Mouse (Mus musculus) limb, embryonic 14.5 days (tissue): ENCODE results near the gene Rprd1b. TPM values are rescaled to one million over a fixed set of nuclear protein-coding genes. Genes with fewer than 3 reads are reported as not detected.

Experiments
- ATAC-seq: fragments of 200-750 bp; cut with Nextera tagmentation; 2 replicates; pipeline ENCODE4 v1.8.0; 2017; ENCODE audit warnings: low read depth, moderate number of reproducible peaks, moderate TSS enrichment; ENCODE audit not compliant: low FRiP score
- DNase-seq: peaks from one replicate; pipeline ENCODE4 v3.0.0-alpha.2; 2015; ENCODE audit warnings: low spot score
- H3K27ac ChIP-seq: fragments of 300-500 bp; sonication (generic); replicated peaks from 2 replicates; pipeline ENCODE4 v1.5.1; 2014; ENCODE audit warnings: low read depth, mild to moderate bottlenecking, low read length, moderate library complexity, mixed read lengths
- H3K27me3 ChIP-seq: fragments of 300-500 bp; sonication (generic); 2 replicates; pipeline ENCODE4 v1.6.1; 2014; ENCODE audit warnings: low read length, mixed read lengths; ENCODE audit not compliant: control insufficient read depth, insufficient read depth
- H3K36me3 ChIP-seq: fragments of 300-500 bp; sonication (generic); 2 replicates; pipeline ENCODE4 v1.6.1; 2014; ENCODE audit warnings: mild to moderate bottlenecking, low read length, moderate library complexity, mixed read lengths; ENCODE audit not compliant: control insufficient read depth, insufficient read depth
- H3K4me1 ChIP-seq: fragments of 300-500 bp; sonication (generic); 2 replicates; pipeline ENCODE4 v1.6.1; 2014; ENCODE audit warnings: antibody characterized with exemption, low read length, mixed read lengths; ENCODE audit not compliant: control insufficient read depth, insufficient read depth
- H3K4me2 ChIP-seq: fragments of 300-500 bp; sonication (generic); replicated peaks from 2 replicates; pipeline ENCODE4 v1.6.1; 2014; ENCODE audit warnings: low read depth, mild to moderate bottlenecking, low read length, moderate library complexity; ENCODE audit not compliant: severe bottlenecking
- H3K4me3 ChIP-seq: fragments of 300-500 bp; sonication (generic); replicated peaks from 2 replicates; pipeline ENCODE4 v1.5.1; 2014; ENCODE audit warnings: low read length
- H3K9ac ChIP-seq: fragments of 300-500 bp; sonication (generic); 2 replicates; pipeline ENCODE4 v1.6.1; 2014; ENCODE audit warnings: mild to moderate bottlenecking, low read depth, low read length, moderate library complexity; ENCODE audit not compliant: severe bottlenecking
- H3K9me3 ChIP-seq: fragments of 300-500 bp; sonication (generic); 2 replicates; pipeline ENCODE4 v1.6.1; 2016; ENCODE audit warnings: low read length; ENCODE audit not compliant: control insufficient read depth
- POLR2A ChIP-seq: fragments of 200-500 bp; IDR thresholded peaks from 2 replicates; pipeline ENCODE4 v1.8.0; 2012; ENCODE audit warnings: inconsistent platforms, mild to moderate bottlenecking, moderate library complexity, borderline replicate concordance; ENCODE audit not compliant: insufficient read depth, insufficient read length; ENCODE audit errors: extremely low read depth
- WGBS: fragments of 180-500 bp; shearing (Covaris S2); extraction: QIAGEN DNeasy Blood & Tissue Kit; methylation state at CpG from one replicate; pipeline ENCODE4 v1.1.7; 2014; 5-methylcytosine and 5-hydroxymethylcytosine counted together
- polyA plus RNA-seq, 2 experiments: library from polyadenylated mRNA; depleted of rRNA in 1 of 2; stranded (reverse) in 1 of 2; unstranded in 1 of 2; fragments of >200 nt; fragmentation: Nextera tagmentation in 1 of 2; extraction: Ambion mirVana in 1 of 2; gene quantifications; 2 replicates each; pipeline versions ENCODE4 v1.2.1 to v1.2.3; 2012 to 2014

Rprd1b gene
- polyA plus RNA-seq, 2 experiments = 30.6 to 37.1 TPM

DNA sequence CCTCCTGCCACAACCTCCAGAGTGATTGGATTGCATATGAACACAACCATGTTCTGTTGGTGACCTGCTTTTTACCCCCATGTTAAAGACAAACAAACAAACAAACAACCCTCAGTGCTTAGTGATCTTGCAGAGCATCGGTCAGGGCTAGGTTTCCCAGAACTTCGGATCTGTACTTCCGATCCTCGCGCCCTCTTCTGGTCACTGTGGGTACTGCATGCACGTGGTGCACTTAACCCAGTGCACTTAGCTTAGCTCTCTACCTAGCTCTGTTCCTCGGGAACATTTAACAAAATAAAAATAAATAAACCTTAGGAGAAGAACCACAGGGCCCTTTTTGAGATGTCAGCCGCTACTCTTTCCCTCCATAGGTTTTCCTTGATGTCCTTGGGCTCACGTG, 152.5 kb downstream of the Rprd1b start:
- DNase-seq (no peak), ATAC-seq (no peak)
- 48% methylated on average over 9 of the region's 9 CpGs for WGBS
- Histone ChIP-seq H3K36me3 (no peaks in the 10 kb centered on the region), H3K4me1 (peaks cover 11% of the 10 kb centered on the region), H3K9ac (no peak overlapping the region), H3K27ac (no peak overlapping the region), H3K4me3 (no peak overlapping the region), H3K9me3 (no peaks in the 10 kb centered on the region), H3K27me3 (no peaks in the 10 kb centered on the region), H3K4me2 (no peak overlapping the region)
- TF ChIP-seq POLR2A = no peak

Other genes starting within 250 kb of the Rprd1b start
- gene Vstm2l, start 113.8 kb upstream of the Rprd1b start, polyA plus RNA-seq (2012; rRNA removed) = 0.83 and 1.1 TPM in 2 replicates
- not detected in 2 replicates for gene Vstm2l, start 113.8 kb upstream of the Rprd1b start, polyA plus RNA-seq (2014; fragmentation: Nextera tagmentation; extraction: Ambion mirVana)
- gene Tti1, start 64 bp upstream of the Rprd1b start, polyA plus RNA-seq (2012; rRNA removed) = 23.7 and 25.5 TPM in 2 replicates
- 19.1 and 20.1 TPM in 2 replicates for gene Tti1, start 64 bp upstream of the Rprd1b start, polyA plus RNA-seq (2014; fragmentation: Nextera tagmentation; extraction: Ambion mirVana)
- gene Tgm2, start 117.9 kb downstream of the Rprd1b start, polyA plus RNA-seq (2012; rRNA removed) = 12.1 and 14.8 TPM in 2 replicates
- gene Tgm2, start 117.9 kb downstream of the Rprd1b start, polyA plus RNA-seq (2014; fragmentation: Nextera tagmentation; extraction: Ambion mirVana) = 6.7 and 6.9 TPM in 2 replicates
- 19.2 and 28.5 TPM in 2 replicates for gene D630003M21Rik, start 200.7 kb downstream of the Rprd1b start, polyA plus RNA-seq (2012; rRNA removed)
- 12.7 and 15.5 TPM in 2 replicates for gene D630003M21Rik, start 200.7 kb downstream of the Rprd1b start, polyA plus RNA-seq (2014; fragmentation: Nextera tagmentation; extraction: Ambion mirVana)
- 0.03 TPM in 2 replicates for gene Bpi, start 229.6 kb downstream of the Rprd1b start, polyA plus RNA-seq (2012; rRNA removed)
- gene Bpi, start 229.6 kb downstream of the Rprd1b start, polyA plus RNA-seq (2014; fragmentation: Nextera tagmentation; extraction: Ambion mirVana) = not detected in 2 replicates